Mouse (Mus musculus) forebrain, embryonic 13.5 days (tissue): ENCODE measurements around the gene Plcz1. TPM values are rescaled to one million over a fixed set of nuclear protein-coding genes. Genes with fewer than 3 reads are reported as not detected.

Experiments
- ATAC-seq: fragments of 200-750 bp; cut with Nextera tagmentation; 2 replicates; pipeline ENCODE4 v1.8.0; 2017
- H3K27ac ChIP-seq: fragments of 300-500 bp; sonication (generic); 2 replicates; pipeline ENCODE4 v1.5.1; 2015; ENCODE audit warnings: inconsistent platforms, mild to moderate bottlenecking, moderate library complexity
- H3K27me3 ChIP-seq: fragments of 300-500 bp; sonication (generic); 2 replicates; pipeline ENCODE4 v1.6.1; 2015; ENCODE audit warnings: mild to moderate bottlenecking, inconsistent platforms
- H3K36me3 ChIP-seq: fragments of 300-500 bp; sonication (generic); 2 replicates; pipeline ENCODE4 v1.6.1; 2015; ENCODE audit warnings: mild to moderate bottlenecking, inconsistent platforms; ENCODE audit not compliant: poor library complexity, severe bottlenecking
- H3K4me1 ChIP-seq: fragments of 300-500 bp; sonication (generic); 2 replicates; pipeline ENCODE4 v1.6.1; 2015; ENCODE audit warnings: inconsistent platforms
- H3K4me2 ChIP-seq: fragments of 300-500 bp; sonication (generic); 2 replicates; pipeline ENCODE4 v1.6.1; 2015; ENCODE audit warnings: inconsistent platforms, mild to moderate bottlenecking, moderate library complexity
- H3K4me3 ChIP-seq: fragments of 300-500 bp; sonication (generic); 2 replicates; pipeline ENCODE4 v1.5.1; 2015; ENCODE audit warnings: mild to moderate bottlenecking, inconsistent platforms
- H3K9ac ChIP-seq: fragments of 300-500 bp; sonication (generic); 2 replicates; pipeline ENCODE4 v1.6.1; 2015; ENCODE audit warnings: mild to moderate bottlenecking, inconsistent platforms
- H3K9me3 ChIP-seq: fragments of 300-500 bp; sonication (generic); replicated peaks from 2 replicates; pipeline ENCODE4 v1.6.1; 2016; ENCODE audit warnings: inconsistent platforms
- WGBS: fragments of 180-500 bp; shearing (Covaris S2); methylation state at CpG from one replicate; pipeline ENCODE4 v1.1.7; 2015; 5-methylcytosine and 5-hydroxymethylcytosine counted together
- polyA plus RNA-seq: library from polyadenylated mRNA; unstranded; fragments of >200 nt; fragmentation: Nextera tagmentation; extraction: Ambion mirVana; gene quantifications from 2 replicates; pipeline ENCODE4 v1.2.1, GENCODE M21; 2015

Gene Plcz1
- polyA plus RNA-seq, 1 experiment from 2014 or later: not detected

DNA sequence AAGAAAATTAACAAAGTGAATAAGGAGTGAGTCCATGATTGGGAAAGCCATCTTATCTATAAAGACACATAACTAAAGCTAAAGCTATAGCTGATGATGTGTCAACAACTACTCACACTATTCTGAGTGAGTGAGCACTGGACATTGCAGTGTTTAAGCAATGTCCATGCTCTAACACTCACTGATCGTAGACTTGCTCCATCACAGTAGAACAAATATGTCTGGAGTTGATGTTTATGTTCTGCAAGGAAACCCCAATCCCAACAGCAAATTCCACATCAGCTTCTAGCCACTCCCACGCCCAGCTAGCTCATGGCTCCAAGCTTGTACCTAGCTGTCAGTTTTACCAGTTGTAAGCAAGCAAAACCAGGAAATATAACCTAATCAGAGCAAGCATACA lies 54.7 kb downstream of the Plcz1 start:
- no peak for ATAC-seq
- no peak overlapping the region for H3K27ac ChIP-seq
- H3K4me2 ChIP-seq: no peak overlapping the region
- H3K27me3 ChIP-seq: no peaks in the 10 kb centered on the region
- H3K9me3 ChIP-seq: no peaks in the 10 kb centered on the region
- no peak overlapping the region for H3K9ac ChIP-seq
- 93% methylated on average over 2 of the region's 2 CpGs for WGBS
- H3K4me1 ChIP-seq: 0 out of 2 replicates have a peak, but pooled peaks cover 8% of the 10 kb centered on the region
- no peak overlapping the region for H3K4me3 ChIP-seq
- no peaks in the 10 kb centered on the region for H3K36me3 ChIP-seq

DNA sequence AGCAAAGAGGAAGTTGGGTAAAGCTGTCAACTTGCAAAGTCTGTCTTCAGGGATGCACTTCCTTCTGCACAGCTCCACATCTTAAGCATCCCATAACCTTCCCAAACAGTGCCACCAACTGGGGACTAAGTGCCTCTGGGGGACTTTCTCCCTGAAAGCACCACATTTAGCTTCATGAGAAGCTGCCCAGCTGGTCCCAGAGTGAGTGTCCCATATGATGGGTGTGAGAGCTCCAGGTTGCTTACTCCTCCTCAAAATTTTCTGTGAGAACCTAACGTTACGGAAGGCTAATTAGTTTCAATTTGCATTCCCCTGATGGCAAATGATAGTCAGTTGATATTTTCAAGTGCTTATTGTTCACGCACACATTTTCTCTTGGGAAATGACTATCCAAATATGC lies 57.2 kb downstream of the Plcz1 start:
- Histone ChIP-seq H3K4me3 (no peak overlapping the region), H3K27ac (no peak overlapping the region), H3K36me3 (no peaks in the 10 kb centered on the region), H3K4me2 (no peak overlapping the region), H3K27me3 (no peaks in the 10 kb centered on the region), H3K9ac (no peak overlapping the region), H3K9me3 (no peaks in the 10 kb centered on the region), H3K4me1 (0 out of 2 replicates have a peak, but pooled peaks cover 8% of the 10 kb centered on the region)
- 89% methylated on average over 3 of the region's 3 CpGs for WGBS
- no peak for ATAC-seq

DNA sequence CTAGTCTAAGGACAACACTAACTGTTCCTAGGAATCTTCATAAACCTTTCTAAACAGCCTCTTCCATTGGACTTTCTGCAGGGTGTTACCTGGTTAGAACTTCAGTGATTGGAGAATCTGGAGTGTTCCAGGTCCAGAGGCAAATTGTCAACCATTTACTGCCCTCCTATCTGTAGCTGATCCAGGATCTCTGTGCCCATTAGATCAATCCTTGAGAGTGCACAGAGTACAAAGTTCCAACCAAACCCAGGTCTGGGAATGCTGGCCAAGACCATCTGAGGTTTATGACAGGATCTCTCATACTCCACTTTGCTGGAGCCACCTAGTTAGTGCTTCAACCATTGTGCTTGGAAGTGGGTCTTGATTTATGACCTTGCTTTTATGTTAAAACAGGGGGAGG lies 60.2 kb downstream of the Plcz1 start:
- H3K9me3 ChIP-seq: no peaks in the 10 kb centered on the region
- H3K27me3 ChIP-seq: no peaks in the 10 kb centered on the region
- no peak overlapping the region for H3K4me2 ChIP-seq
- no peaks in the 10 kb centered on the region for H3K4me1 ChIP-seq
- ATAC-seq: no peak
- no peaks in the 10 kb centered on the region for H3K36me3 ChIP-seq
- H3K4me3 ChIP-seq: no peak overlapping the region
- H3K27ac ChIP-seq: no peak overlapping the region
- no peak overlapping the region for H3K9ac ChIP-seq

GRCm38 (mm10) chr6:139978114-139978513 lies 63.1 kb downstream of the Plcz1 start:
- Histone ChIP-seq H3K27me3 (no peaks in the 10 kb centered on the region), H3K4me3 (no peak overlapping the region), H3K9me3 (no peaks in the 10 kb centered on the region), H3K36me3 (no peaks in the 10 kb centered on the region), H3K4me1 (no peaks in the 10 kb centered on the region), H3K27ac (no peak overlapping the region), H3K9ac (no peak overlapping the region), H3K4me2 (no peak overlapping the region)
- 66% methylated on average over 3 of the region's 3 CpGs for WGBS
- ATAC-seq: no peak

DNA sequence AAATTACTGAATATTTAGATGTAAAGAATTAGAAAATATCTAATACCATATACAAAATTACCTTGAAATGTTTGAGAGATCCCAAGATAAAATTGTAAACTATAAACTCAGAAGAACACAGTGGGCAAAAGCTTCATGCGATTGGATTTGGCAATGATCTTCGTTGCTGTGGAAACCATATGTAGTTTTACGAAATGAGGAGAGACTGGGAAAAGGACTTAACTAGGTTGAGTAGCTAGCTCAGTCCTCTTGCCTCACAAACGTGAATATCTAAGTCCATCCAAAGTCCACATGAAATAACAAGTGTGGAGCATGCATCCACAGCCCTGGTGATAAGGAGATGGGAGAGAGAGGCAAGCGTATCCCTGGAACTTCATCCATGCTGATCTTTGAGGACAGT lies 66.6 kb downstream of the Plcz1 start:
- no peaks in the 10 kb centered on the region for H3K4me1 ChIP-seq
- no peaks in the 10 kb centered on the region for H3K27me3 ChIP-seq
- H3K27ac ChIP-seq: no peak overlapping the region
- H3K4me3 ChIP-seq: no peak overlapping the region
- WGBS: 87% methylated on average over 5 of the region's 5 CpGs
- no peak overlapping the region for H3K9ac ChIP-seq
- no peaks in the 10 kb centered on the region for H3K36me3 ChIP-seq
- H3K9me3 ChIP-seq: no peaks in the 10 kb centered on the region
- no peak overlapping the region for H3K4me2 ChIP-seq
- no peak for ATAC-seq

- H3K36me3 ChIP-seq: no peaks in the 10 kb centered on the region
- no peak for ATAC-seq
- no peak overlapping the region for H3K27ac ChIP-seq
- no peak overlapping the region for H3K9ac ChIP-seq
- no peaks in the 10 kb centered on the region for H3K9me3 ChIP-seq
- H3K27me3 ChIP-seq: no peaks in the 10 kb centered on the region
- H3K4me1 ChIP-seq: 0 out of 2 replicates have a peak, but pooled peaks cover 2% of the 10 kb centered on the region
- WGBS: 86% methylated on average over 4 of the region's 4 CpGs
- no peak overlapping the region for H3K4me2 ChIP-seq
- no peak overlapping the region for H3K4me3 ChIP-seq
Measured at GRCm38 (mm10) chr6:139971608-139972298, 69.5 kb downstream of the Plcz1 start.

DNA sequence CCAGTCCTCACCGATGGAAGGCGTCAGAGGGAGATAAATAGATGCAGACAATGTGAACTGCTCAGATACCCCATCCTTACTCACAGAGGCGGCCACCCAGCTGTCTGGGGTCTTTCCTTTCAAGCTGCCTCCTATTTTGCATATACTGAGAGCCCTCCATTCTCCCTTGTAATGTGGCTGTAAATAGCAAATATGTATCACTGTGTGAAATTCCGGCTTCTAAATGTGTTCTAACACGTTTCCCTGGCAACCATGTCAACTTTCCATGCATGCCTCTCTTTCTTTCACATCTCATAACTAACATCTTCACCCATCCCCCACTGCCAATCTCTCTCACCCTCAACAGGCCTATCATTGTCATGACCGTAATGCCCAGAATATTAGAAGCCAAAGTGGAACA lies 74.6 kb downstream of the Plcz1 start:
- H3K4me1 ChIP-seq: 0 out of 2 replicates have a peak, but pooled peaks cover 11% of the 10 kb centered on the region
- no peak overlapping the region for H3K9ac ChIP-seq
- no peak overlapping the region for H3K4me3 ChIP-seq
- H3K27ac ChIP-seq: no peak overlapping the region
- no peaks in the 10 kb centered on the region for H3K27me3 ChIP-seq
- H3K36me3 ChIP-seq: no peaks in the 10 kb centered on the region
- ATAC-seq: peak; percentile 84
- WGBS: 41% methylated on average over 6 of the region's 6 CpGs
- no peaks in the 10 kb centered on the region for H3K9me3 ChIP-seq
- H3K4me2 ChIP-seq: no peak overlapping the region

- Histone ChIP-seq H3K36me3 (no peaks in the 10 kb centered on the region), H3K4me2 (no peak overlapping the region), H3K27me3 (no peaks in the 10 kb centered on the region), H3K9me3 (no peaks in the 10 kb centered on the region), H3K4me3 (no peak overlapping the region), H3K27ac (no peak overlapping the region), H3K4me1 (0 out of 2 replicates have a peak, but pooled peaks cover 11% of the 10 kb centered on the region), H3K9ac (no peak overlapping the region)
- WGBS: 85% methylated on average over 3 of the region's 3 CpGs
- ATAC-seq: no peak
Measured at GRCm38 (mm10) chr6:139964895-139965294, 76.4 kb downstream of the Plcz1 start.

GRCm38 (mm10) chr6:139963775-139964174 lies 77.5 kb downstream of the Plcz1 start:
- no peak for ATAC-seq
- no peak overlapping the region for H3K9ac ChIP-seq
- H3K4me1 ChIP-seq: 0 out of 2 replicates have a peak, but pooled peaks cover 11% of the 10 kb centered on the region
- no peaks in the 10 kb centered on the region for H3K36me3 ChIP-seq
- no peak overlapping the region for H3K27ac ChIP-seq
- no peaks in the 10 kb centered on the region for H3K9me3 ChIP-seq
- no peak overlapping the region for H3K4me3 ChIP-seq
- no peaks in the 10 kb centered on the region for H3K27me3 ChIP-seq
- 73% methylated on average over 3 of the region's 3 CpGs for WGBS
- H3K4me2 ChIP-seq: no peak overlapping the region

DNA sequence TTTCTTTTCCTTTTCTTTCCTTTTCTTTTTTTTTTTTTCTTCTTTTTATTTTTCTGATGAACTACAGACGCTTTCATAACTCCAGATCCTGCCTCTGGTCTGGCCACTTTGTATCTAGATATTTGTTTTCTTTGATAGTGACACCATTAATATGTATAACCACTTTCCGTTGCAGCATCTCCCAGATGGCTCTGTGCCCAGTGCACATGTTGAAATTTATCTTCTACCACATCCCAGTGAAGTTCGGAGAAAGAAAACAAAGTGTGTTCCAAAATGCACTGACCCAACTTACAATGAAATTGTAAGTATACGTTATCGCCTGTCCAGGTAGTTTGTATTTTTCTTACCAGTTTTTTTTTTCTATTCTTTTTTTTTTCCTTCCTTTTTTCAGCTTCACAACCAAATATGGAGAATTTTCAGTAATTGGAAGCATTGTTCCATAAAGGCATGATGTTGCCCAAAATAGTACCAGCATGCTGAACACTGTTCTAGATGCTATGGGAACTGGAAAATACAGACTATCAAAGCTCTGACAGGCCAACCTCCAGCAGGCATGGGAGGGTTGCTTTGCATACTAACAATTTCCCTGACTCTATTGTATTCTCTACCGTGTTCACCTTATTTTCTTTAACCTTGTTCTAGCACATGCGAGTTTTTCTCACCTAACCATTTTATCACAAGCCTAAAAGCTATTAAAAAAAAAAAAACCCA lies 83.6 kb downstream of the Plcz1 start:
- no peak for ATAC-seq
- 73% methylated on average over 7 of the region's 7 CpGs for WGBS
- no peaks in the 10 kb centered on the region for H3K36me3 ChIP-seq
- H3K9ac ChIP-seq: no peak overlapping the region
- no peaks in the 10 kb centered on the region for H3K9me3 ChIP-seq
- H3K4me2 ChIP-seq: no peak overlapping the region
- no peaks in the 10 kb centered on the region for H3K27me3 ChIP-seq
- H3K4me3 ChIP-seq: no peak overlapping the region
- no peak overlapping the region for H3K27ac ChIP-seq
- H3K4me1 ChIP-seq: no peaks in the 10 kb centered on the region

- WGBS: 88% methylated on average over 12 of the region's 12 CpGs
- H3K9ac ChIP-seq: no peak overlapping the region
Measured at GRCm38 (mm10) chr6:139953596-139953995, 87.7 kb downstream of the Plcz1 start.

DNA sequence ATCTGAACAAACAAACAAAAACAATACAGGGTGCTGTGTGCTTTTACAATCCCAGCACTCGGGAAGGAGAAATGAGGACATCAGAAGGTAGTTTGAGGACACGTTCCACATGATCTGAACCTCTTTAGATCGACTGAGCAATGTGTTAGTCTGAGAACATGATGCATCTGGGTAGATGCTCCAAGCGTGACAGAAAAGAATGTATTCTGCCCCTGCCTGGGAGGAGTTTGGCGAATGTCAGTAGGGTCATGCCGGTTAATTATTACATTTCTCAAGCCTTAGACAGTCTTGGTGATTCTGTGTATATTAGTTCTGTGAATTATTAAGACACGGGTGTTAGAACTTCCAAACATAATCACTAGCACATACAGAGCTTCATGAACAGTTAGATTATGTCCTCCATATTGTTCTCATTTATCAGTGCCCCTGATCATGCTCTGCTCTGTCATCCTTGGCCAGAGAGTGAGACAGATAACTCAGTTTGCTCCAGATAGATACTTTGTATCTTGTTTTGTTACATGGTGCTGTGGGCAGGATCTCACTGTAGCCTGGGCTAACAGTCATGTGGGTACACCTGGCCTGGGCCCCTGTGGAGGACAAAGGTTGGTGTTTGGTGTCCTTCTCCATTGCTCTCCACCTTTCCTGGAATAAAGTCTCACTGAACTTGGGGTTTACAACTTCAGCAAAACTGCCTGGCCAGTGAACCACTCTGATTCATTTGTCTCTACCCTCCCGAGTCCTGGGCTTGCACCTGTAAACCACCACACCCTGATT lies 94.0 kb downstream of the Plcz1 start:
- Histone ChIP-seq H3K4me3 (no peak overlapping the region), H3K36me3 (no peaks in the 10 kb centered on the region), H3K9ac (no peak overlapping the region), H3K27me3 (no peaks in the 10 kb centered on the region), H3K4me2 (no peak overlapping the region), H3K9me3 (no peaks in the 10 kb centered on the region), H3K27ac (no peak overlapping the region), H3K4me1 (no peaks in the 10 kb centered on the region)
- WGBS: 87% methylated on average over 8 of the region's 8 CpGs
- no peak for ATAC-seq

More at GRCm38 (mm10) chr6:139953596-139953995, 87.7 kb downstream of the Plcz1 start:
- Histone ChIP-seq H3K4me3 (no peak overlapping the region), H3K27me3 (no peaks in the 10 kb centered on the region), H3K27ac (no peak overlapping the region), H3K9me3 (no peaks in the 10 kb centered on the region), H3K36me3 (no peaks in the 10 kb centered on the region), H3K4me1 (no peaks in the 10 kb centered on the region), H3K4me2 (no peak overlapping the region)
- no peak for ATAC-seq
